Mouse (Mus musculus) bone marrow, adult 2 months (tissue): ENCODE data around the gene Tnfrsf25. TPM values are rescaled to one million over a fixed set of nuclear protein-coding genes. Genes with fewer than 3 reads are reported as not detected.
A peak's percentile ranks its signal among the peaks of the same experiment; 100 is the strongest.

Experiments used
- H3K27ac ChIP-seq: fragments of 200-500 bp; 2 replicates; pipeline ENCODE4 v1.5.1; 2012; ENCODE audit warnings: low read depth, mild to moderate bottlenecking, control low read depth, inconsistent platforms, low read length; ENCODE audit not compliant: control insufficient read depth, poor library complexity, insufficient read depth
- H3K4me1 ChIP-seq: fragments of 200-500 bp; 2 replicates; pipeline ENCODE4 v1.6.1; 2011; ENCODE audit warnings: low read length; ENCODE audit not compliant: control insufficient read depth, insufficient read depth
- H3K4me3 ChIP-seq: fragments of 200-500 bp; replicated peaks from 2 replicates; pipeline ENCODE3; 2011; ENCODE audit warnings: mild to moderate bottlenecking, low read depth, low read length, control low read depth; ENCODE audit not compliant: control insufficient read depth
- CTCF ChIP-seq: fragments of 200-500 bp; IDR thresholded peaks from 2 replicates; pipeline ENCODE4 v1.5.1; 2011; ENCODE audit warnings: low read length, control low read depth; ENCODE audit not compliant: control insufficient read depth, insufficient read depth
- POLR2A ChIP-seq: fragments of 200-500 bp; IDR thresholded peaks from 2 replicates; pipeline ENCODE4 v1.6.1; 2011; ENCODE audit warnings: low read depth, mild to moderate bottlenecking, control low read depth, low read length, borderline replicate concordance; ENCODE audit not compliant: control insufficient read depth
- WGBS: fragments of 180-500 bp; shearing (Covaris S2); methylation state at CpG from one replicate; pipeline ENCODE4 v1.1.7; 2018; 5-methylcytosine and 5-hydroxymethylcytosine counted together
- polyA plus RNA-seq: library from polyadenylated mRNA; stranded (reverse); fragments of >200 nt; gene quantifications from 2 replicates; pipeline ENCODE4 v1.2.4, GENCODE M21; 2011; ENCODE audit warnings: low replicate concordance; ENCODE audit not compliant: missing spikeins, insufficient read depth, insufficient read length

Tnfrsf25 gene
- polyA plus RNA-seq: 2.6 and 3.3 TPM in 2 replicates

GRCm38 (mm10) chr4:152115921-152116612 lies at the start of gene Tnfrsf25:
Gene Tnfrsf25, plus strand, starts transcription at chr4:152115934.
- H3K4me1 ChIP-seq: no peaks in the 10 kb centered on the region
- peak within 1 kb of the TSS; percentile 15; the same call in 1 of the 2 replicates for H3K27ac ChIP-seq
- 2% methylated on average over 30 of the region's 30 CpGs for WGBS
- no peak within 1 kb of the TSS for H3K4me3 ChIP-seq
- TF ChIP-seq POLR2A (no peak), CTCF (no peak)

- no peaks in the 10 kb centered on the region for H3K4me1 ChIP-seq
- no peak overlapping the region for H3K4me3 ChIP-seq
- TF ChIP-seq POLR2A: no peak
- no peak for TF ChIP-seq CTCF
- H3K27ac ChIP-seq: no peak overlapping the region
These were observed 48.5 kb upstream of the Tnfrsf25 start for GRCm38 (mm10) chr4:152067280-152067679.

GRCm38 (mm10) chr4:152068166-152068724 lies 47.5 kb upstream of the Tnfrsf25 start:
- WGBS: 84% methylated on average over 6 of the region's 6 CpGs
- Histone ChIP-seq H3K27ac (no peak overlapping the region), H3K4me3 (no peak overlapping the region), H3K4me1 (no peaks in the 10 kb centered on the region; the same call in 1 of the 2 replicates)
- TF ChIP-seq CTCF (no peak), POLR2A (no peak)

- no peaks in the 10 kb centered on the region; the same call in 1 of the 2 replicates for H3K4me1 ChIP-seq
- no peak overlapping the region for H3K4me3 ChIP-seq
- TF ChIP-seq CTCF (no peak), POLR2A (no peak)
- WGBS: 79% methylated on average over 3 of the region's 3 CpGs
- H3K27ac ChIP-seq: no peak overlapping the region
These were observed 46.5 kb upstream of the Tnfrsf25 start for GRCm38 (mm10) chr4:152069245-152069644.

- WGBS: 33% methylated on average over 11 of the region's 11 CpGs
- no peak overlapping the region for H3K4me3 ChIP-seq
- H3K27ac ChIP-seq: no peak overlapping the region
- no peaks in the 10 kb centered on the region; the same call in 1 of the 2 replicates for H3K4me1 ChIP-seq
- no peak for TF ChIP-seq POLR2A
These were observed 45.0 kb upstream of the Tnfrsf25 start for GRCm38 (mm10) chr4:152070494-152071396.

- no peaks in the 10 kb centered on the region; the same call in 1 of the 2 replicates for H3K4me1 ChIP-seq
These were observed 43.6 kb upstream of the Tnfrsf25 start, which contains the start of gene Plekhg5 for GRCm38 (mm10) chr4:152072121-152072601. Gene Plekhg5, plus strand, starts transcription at chr4:152072498.

GRCm38 (mm10) chr4:152072655-152073054 lies 43.1 kb upstream of the Tnfrsf25 start:
- 14% methylated on average over 10 of the region's 10 CpGs for WGBS
- no peak overlapping the region for H3K4me3 ChIP-seq
- H3K4me1 ChIP-seq: no peaks in the 10 kb centered on the region; the same call in 1 of the 2 replicates
- TF ChIP-seq CTCF: no peak
- no peak for TF ChIP-seq POLR2A
- H3K27ac ChIP-seq: no peak overlapping the region

More at GRCm38 (mm10) chr4:152072121-152072601, 43.6 kb upstream of the Tnfrsf25 start, which contains the start of gene Plekhg5:
- 2% methylated on average over 10 of the region's 10 CpGs for WGBS
- H3K4me3 ChIP-seq: no peak within 1 kb of the TSS
- no peak for TF ChIP-seq POLR2A
- no peak for TF ChIP-seq CTCF
- no peak within 1 kb of the TSS; the same call in 1 of the 2 replicates for H3K27ac ChIP-seq
